Mouse (Mus musculus) urinary bladder, postnatal 4 days (tissue): ENCODE results near the gene Olfr194.
"Not testable (repeated sequence)": the region's sequence is repeated elsewhere in the genome, so short reads cannot be mapped to it uniquely, and the experiment has no call there.

Experiments used
- DNase-seq, 2 experiments: peaks; one replicate each; pipeline ENCODE4 v3.0.0; 2021 to 2022; ENCODE audit warnings: low spot score in 2 of 2

The Olfr194 gene

GRCm38 (mm10) chr16:59120969-59121368, at the start of gene Olfr194:
Olfr194 (minus strand) TSS chr16:59121069.
- DNase-seq = no peak

GRCm38 (mm10) chr16:59170354-59170753, 49.5 kb upstream of the Olfr194 start, which contains the start of gene Olfr196:
Olfr196 (minus strand) TSS chr16:59170454.
- DNase-seq = no peak

- DNase-seq = no peak
These were observed 31.1 kb upstream of the Olfr194 start for GRCm38 (mm10) chr16:59151996-59152395.

- DNase-seq = no peak
These were observed 25.9 kb upstream of the Olfr194 start, which contains the start of gene Olfr195 for GRCm38 (mm10) chr16:59146746-59147145. Olfr195 (plus strand) TSS chr16:59147046.

GRCm38 (mm10) chr16:59141105-59141504, 20.2 kb upstream of the Olfr194 start:
- DNase-seq = no peak

- DNase-seq = no peak
These were observed 9.9 kb upstream of the Olfr194 start for GRCm38 (mm10) chr16:59130740-59131139.

- DNase-seq = no peak
These were observed 9.1 kb downstream of the Olfr194 start, which contains the start of gene Olfr193 for GRCm38 (mm10) chr16:59111781-59112180. Olfr193 (minus strand) TSS chr16:59111881.

GRCm38 (mm10) chr16:59108522-59108921, 12.3 kb downstream of the Olfr194 start:
- not testable (repeated sequence) for DNase-seq

- no peak for DNase-seq
These were observed 15.6 kb downstream of the Olfr194 start for GRCm38 (mm10) chr16:59105312-59105711.

- DNase-seq = not testable (repeated sequence)
These were observed 31.1 kb downstream of the Olfr194 start, which contains the start of gene Olfr191 for GRCm38 (mm10) chr16:59089722-59090121. Olfr191 (minus strand) TSS chr16:59089822.

- DNase-seq = not testable (repeated sequence)
These were observed 39.8 kb downstream of the Olfr194 start for GRCm38 (mm10) chr16:59081113-59081512.

- DNase-seq = no peak
These were observed 43.0 kb downstream of the Olfr194 start, which contains the start of gene Olfr190 for GRCm38 (mm10) chr16:59077905-59078304. Olfr190 (minus strand) TSS chr16:59078005.

GRCm38 (mm10) chr16:59073520-59073919, 47.3 kb downstream of the Olfr194 start:
- no peak for DNase-seq

GRCm38 (mm10) chr16:59071755-59072154, 49.1 kb downstream of the Olfr194 start:
- DNase-seq = no peak
